Mouse (Mus musculus): ENCODE data around the gene Coro2a. TPM values are rescaled to one million over a fixed set of nuclear protein-coding genes. Genes with fewer than 3 reads are reported as not detected.
"Not testable (repeated sequence)": the region's sequence is repeated elsewhere in the genome, so short reads cannot be mapped to it uniquely, and the experiment has no call there.

Coro2a gene
- polyA plus RNA-seq, 1 experiment from 2014 or later, result 3.0 TPM

DNA sequence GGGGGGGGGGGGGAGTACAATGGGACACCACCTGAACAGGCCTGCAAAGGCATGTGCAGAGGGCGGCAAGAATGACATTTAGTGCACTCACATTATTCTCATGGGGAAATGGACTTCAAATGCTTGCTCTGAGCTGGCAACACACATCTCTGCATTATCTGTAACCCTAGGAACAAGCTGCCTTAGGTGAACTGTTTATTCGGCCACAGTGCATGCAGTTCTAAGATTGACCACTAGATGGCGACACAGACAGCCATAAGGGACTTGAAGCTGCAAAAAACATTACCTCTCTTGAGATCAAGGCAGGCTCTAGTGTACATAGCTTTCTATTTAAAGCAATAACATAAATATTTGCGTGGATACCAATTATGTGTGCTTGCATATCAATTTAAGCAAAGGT lies 9.2 kb upstream of the Coro2a start:
- Histone ChIP-seq H3K9me3 (replicated peaks) (no peaks in the 10 kb centered on the region), H3K4me3 (replicated peaks) (no peak overlapping the region), H3K27ac (no peak overlapping the region), H3K4me1 (replicated peaks) (peaks cover 10% of the 10 kb centered on the region; the same call in 1 of the 2 replicates), H3K9ac (no peak overlapping the region), H3K4me2 (no peak overlapping the region), H3K36me3 (no peaks in the 10 kb centered on the region), H3K27me3 (peaks cover 17% of the 10 kb centered on the region)
- ATAC-seq (ENCODE audit: low read depth), result no peak
- DNase-seq, result peak; percentile 58
- under 1% methylated on average over 4 of the region's 4 CpGs for WGBS (ENCODE audit: insufficient replicate concordance)

DNA sequence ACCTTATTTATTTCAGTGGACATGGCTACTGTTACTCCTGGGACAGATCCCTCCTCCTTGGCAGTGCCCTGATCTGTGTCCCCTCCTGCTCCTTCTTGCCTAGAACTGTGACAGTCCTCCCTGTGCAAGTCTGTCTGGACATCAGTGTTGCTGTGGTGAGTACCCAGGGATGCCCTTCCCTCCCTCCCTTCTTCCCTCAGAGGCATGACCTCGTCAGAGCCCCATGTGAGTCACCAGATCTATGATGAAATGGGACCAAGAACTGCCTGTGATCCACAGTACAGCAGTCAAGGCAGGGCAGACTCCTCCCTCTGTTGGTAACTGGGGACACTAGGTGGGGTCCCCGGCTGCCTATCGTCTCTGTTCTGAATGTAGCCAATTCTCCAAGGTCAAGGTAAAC lies 5.6 kb upstream of the Coro2a start:
- 69% methylated on average over 3 of the region's 3 CpGs for WGBS (ENCODE audit: insufficient replicate concordance)
- Histone ChIP-seq H3K27me3 (peaks cover 21% of the 10 kb centered on the region), H3K9me3 (replicated peaks) (no peaks in the 10 kb centered on the region)

DNA sequence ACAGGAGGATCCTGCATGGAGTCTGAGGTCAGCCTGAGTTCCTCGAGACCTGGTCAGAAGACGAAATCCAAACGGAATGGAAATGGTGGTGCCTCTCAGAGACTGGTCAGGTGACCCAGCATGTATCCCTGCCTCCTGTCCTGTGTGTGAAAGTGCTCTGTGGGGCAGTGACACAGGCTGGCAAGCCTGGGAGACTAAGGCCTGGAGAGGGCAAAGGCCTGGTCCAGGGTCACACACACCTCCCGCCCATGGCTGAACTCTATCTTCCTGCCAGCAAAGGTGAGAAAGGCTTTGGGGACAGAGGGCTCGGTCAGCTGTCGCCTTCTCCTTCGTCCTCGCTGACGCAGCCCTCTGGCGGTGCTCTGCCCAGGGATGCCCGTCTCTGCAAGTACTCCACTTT lies 3.4 kb upstream of the Coro2a start:
- Histone ChIP-seq H3K36me3 (no peaks in the 10 kb centered on the region), H3K27ac (no peak overlapping the region), H3K27me3 (peaks cover 43% of the 10 kb centered on the region), H3K4me2 (no peak overlapping the region), H3K4me3 (replicated peaks) (no peak overlapping the region), H3K9me3 (replicated peaks) (no peaks in the 10 kb centered on the region), H3K9ac (no peak overlapping the region), H3K4me1 (replicated peaks) (peaks cover 17% of the 10 kb centered on the region)
- DNase-seq (no peak), ATAC-seq (ENCODE audit: low read depth) (no peak)
- 69% methylated on average over 11 of the region's 11 CpGs for WGBS (ENCODE audit: insufficient replicate concordance)

More for the DNA sequence above, 5.6 kb upstream of the Coro2a start:
- no peak overlapping the region for H3K27ac ChIP-seq
- no peaks in the 10 kb centered on the region for H3K4me1 ChIP-seq (replicated peaks)
- H3K4me2 ChIP-seq, result no peak overlapping the region
- DNase-seq, result no peak
- no peak overlapping the region for H3K9ac ChIP-seq
- ATAC-seq (ENCODE audit: low read depth), result no peak
- H3K4me3 ChIP-seq (replicated peaks), result no peak overlapping the region
- no peaks in the 10 kb centered on the region for H3K36me3 ChIP-seq

DNA sequence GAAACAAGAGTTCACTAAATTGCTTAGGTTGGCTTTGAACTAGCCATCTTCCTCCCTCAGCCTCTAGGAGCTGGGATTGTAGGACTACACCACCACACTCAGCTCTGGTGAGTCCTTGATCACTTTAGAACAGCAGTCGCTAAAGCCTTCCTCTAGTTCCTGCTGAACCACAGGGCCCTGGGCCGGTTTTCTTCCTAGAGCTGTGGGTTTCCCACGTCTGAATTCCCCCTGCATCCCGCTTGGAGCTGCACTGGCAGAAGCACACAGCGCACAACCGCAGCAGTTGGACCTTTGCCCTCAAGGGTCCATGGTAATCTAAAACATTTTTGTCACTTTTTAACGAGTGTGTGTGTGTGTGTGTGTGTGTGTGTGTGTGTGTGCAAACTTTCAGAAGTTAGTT lies 702 bp upstream of the Coro2a start:
- Histone ChIP-seq H3K27ac (no peak overlapping the region), H3K9me3 (replicated peaks) (no peaks in the 10 kb centered on the region), H3K36me3 (no peaks in the 10 kb centered on the region), H3K9ac (no peak overlapping the region), H3K27me3 (peaks cover 60% of the 10 kb centered on the region), H3K4me3 (replicated peaks) (no peak overlapping the region), H3K4me1 (replicated peaks) (peaks cover 33% of the 10 kb centered on the region), H3K4me2 (0 out of 2 replicates have a peak overlapping the region, but pooled peaks have one; percentile 84)
- WGBS (ENCODE audit: insufficient replicate concordance), result 44% methylated on average over 7 of the region's 7 CpGs
- ATAC-seq (ENCODE audit: low read depth), result no peak
- no peak for DNase-seq

DNA sequence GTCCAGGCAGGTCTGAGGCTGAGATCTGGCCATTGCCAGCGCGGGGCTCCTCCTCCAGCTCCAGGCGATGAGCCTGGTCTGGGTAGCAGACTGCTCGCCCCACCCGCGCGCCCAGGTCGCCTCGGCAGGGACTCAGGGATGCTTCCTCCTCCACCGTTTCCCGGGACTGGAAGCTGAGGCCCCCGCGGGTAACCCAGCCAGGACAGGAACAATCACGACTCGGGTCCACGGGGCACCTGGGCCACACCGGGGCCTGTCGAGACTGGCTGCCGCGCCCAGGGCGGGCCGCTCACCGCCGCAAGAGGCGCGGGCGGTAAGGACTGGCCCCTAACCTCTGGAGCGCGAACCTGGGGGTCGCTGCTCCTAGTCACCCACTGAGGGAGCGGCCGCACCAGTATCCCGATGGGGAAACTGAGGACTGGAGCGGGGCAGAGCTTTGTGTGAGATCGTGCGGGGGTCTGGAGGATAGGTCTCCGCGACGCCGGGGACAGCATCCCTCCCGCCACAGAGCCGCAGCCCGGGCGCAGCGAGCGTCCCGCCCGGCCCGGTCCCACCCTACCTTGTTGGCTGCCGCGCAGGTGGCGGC lies 651 bp downstream of the Coro2a start:
- H3K9me3 ChIP-seq (replicated peaks), result no peaks in the 10 kb centered on the region
- under 1% methylated on average over 49 of the region's 52 CpGs for WGBS (ENCODE audit: insufficient replicate concordance)
- no peak overlapping the region for H3K27ac ChIP-seq
- H3K9ac ChIP-seq, result peak overlapping the region; percentile 65
- H3K27me3 ChIP-seq, result peaks cover 65% of the 10 kb centered on the region
- no peaks in the 10 kb centered on the region for H3K36me3 ChIP-seq
- H3K4me3 ChIP-seq (replicated peaks), result peak overlapping the region; percentile 63
- peak; percentile 15 for ATAC-seq (ENCODE audit: low read depth)
- H3K4me2 ChIP-seq, result peak overlapping the region; percentile 84
- DNase-seq, result no peak
- H3K4me1 ChIP-seq (replicated peaks), result peaks cover 39% of the 10 kb centered on the region

DNA sequence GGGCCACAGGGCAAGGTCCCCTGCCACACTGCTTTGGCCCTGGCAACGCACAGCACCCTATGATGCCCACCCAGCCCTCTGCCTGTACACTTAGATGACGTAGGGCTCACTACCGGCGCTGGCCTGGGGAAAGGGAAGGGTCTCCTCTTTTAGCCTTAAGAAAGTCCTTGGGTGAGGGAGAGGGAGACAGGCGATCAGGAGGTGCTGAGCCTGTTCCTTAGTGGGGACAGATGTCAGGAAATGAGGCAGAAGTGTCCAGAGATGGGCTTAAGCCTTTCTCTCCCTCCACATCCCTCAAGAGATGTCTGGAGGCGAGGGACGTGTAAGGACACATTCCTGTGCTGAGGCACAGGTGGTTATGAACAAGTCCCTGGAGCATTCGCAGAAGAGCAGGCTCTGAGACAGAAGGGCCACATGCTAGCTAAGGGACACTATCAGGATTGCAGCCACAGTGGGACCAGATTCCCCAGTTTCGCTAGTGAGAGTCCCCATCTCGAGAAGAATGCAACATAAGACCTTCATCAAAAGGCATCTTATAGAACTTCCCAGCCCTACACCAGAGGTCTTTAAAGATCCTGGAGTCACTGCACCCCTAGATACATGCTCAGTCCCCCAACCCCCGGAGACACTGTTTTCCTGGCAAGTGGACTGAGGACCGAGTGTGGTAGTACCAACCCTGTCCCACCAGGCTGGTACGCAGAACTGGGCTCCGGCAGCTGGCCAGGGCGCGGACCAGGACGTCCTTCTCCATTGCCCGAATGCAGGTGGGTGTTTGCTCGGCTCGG lies 1.3 kb downstream of the Coro2a start:
- Histone ChIP-seq H3K9me3 (replicated peaks) (no peaks in the 10 kb centered on the region), H3K4me3 (replicated peaks) (peak overlapping the region; percentile 63), H3K27ac (no peak overlapping the region), H3K36me3 (no peaks in the 10 kb centered on the region), H3K4me2 (peak overlapping the region; percentile 84), H3K4me1 (replicated peaks) (peaks cover 46% of the 10 kb centered on the region), H3K9ac (peak overlapping the region; percentile 65), H3K27me3 (peaks cover 69% of the 10 kb centered on the region)
- DNase-seq (no peak), ATAC-seq (ENCODE audit: low read depth) (no peak)
- WGBS (ENCODE audit: insufficient replicate concordance), result 31% methylated on average over 20 of the region's 20 CpGs

DNA sequence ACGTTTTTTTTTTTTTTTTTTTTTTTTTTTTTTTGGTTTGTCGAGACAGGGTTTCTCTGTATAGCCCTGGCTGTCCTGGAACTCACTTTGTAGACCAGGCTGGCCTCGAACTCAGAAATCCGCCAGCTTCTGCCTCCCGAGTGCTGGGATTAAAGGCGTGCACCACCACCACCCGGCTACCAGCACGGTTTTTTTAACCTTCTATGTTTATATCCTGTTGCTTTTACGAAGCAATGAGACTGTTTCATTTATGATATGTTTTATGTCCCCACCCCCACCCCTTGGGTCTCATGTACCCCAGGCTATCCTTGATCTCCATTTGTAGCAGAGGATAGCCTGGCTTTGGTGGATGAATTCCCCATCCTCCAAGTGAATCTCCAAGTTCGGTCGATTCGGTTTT lies 2.4 kb downstream of the Coro2a start:
- not testable (repeated sequence) for H3K27ac ChIP-seq; H3K9ac ChIP-seq; DNase-seq; ATAC-seq (ENCODE audit: low read depth); H3K4me3 ChIP-seq (replicated peaks); H3K36me3 ChIP-seq; H3K9me3 ChIP-seq (replicated peaks)
- WGBS (ENCODE audit: insufficient replicate concordance), result 64% methylated on average over 12 of the region's 12 CpGs
- Histone ChIP-seq H3K4me1 (replicated peaks) (peaks cover 46% of the 10 kb centered on the region), H3K27me3 (peaks cover 65% of the 10 kb centered on the region), H3K4me2 (peak overlapping the region; percentile 84; the same call in 1 of the 2 replicates)

DNA sequence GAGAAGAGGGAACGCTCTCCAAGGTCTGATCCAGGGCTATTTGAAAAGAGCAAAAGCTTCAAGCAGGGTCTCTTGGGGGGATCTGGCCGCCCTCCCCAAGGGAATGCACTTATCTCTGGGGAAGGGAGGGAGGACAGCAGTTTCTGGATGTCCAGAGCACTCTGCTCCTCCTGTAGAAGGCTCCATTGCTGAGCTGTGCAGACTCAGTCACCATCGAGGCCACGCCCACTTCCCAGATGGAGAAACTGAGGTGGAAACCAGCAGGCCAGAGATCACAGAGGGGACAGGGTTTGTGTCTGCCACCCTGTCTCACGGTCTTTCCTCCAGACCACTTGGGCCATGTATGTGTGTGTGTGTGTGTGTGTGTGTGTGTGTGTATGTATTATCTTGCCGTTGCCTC lies 3.0 kb downstream of the Coro2a start:
- no peak overlapping the region for H3K27ac ChIP-seq
- 47% methylated on average over 6 of the region's 6 CpGs for WGBS (ENCODE audit: insufficient replicate concordance)

DNA sequence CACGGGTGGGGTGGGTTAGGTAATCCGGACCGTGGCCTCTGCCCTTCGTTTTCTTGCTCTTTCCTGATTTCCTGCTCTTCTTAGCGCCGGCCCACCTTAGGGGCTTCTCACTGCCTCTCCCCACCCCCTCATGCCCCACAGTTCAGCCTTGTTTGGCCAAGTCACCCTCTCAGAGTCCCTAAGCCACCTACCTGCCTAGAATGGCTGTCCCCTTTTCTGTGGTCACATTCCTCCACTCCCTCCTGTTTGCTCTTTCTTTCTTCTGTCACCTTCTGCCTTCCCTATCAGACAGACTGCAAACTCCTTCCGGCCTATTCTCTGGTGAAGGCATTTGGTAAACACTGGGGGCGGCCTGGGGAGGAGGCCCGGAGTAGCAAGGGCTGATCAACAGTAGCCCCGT lies 3.9 kb downstream of the Coro2a start:
- Histone ChIP-seq H3K4me1 (replicated peaks) (peaks cover 51% of the 10 kb centered on the region), H3K9me3 (replicated peaks) (no peaks in the 10 kb centered on the region), H3K36me3 (no peaks in the 10 kb centered on the region), H3K4me2 (no peak overlapping the region), H3K27ac (peak overlapping the region; percentile 13; the same call in 1 of the 2 replicates), H3K27me3 (peaks cover 51% of the 10 kb centered on the region), H3K4me3 (replicated peaks) (no peak overlapping the region), H3K9ac (no peak overlapping the region)
- DNase-seq (no peak), ATAC-seq (ENCODE audit: low read depth) (no peak)
- WGBS (ENCODE audit: insufficient replicate concordance), result 20% methylated on average over 10 of the region's 10 CpGs

More for the DNA sequence above, 3.0 kb downstream of the Coro2a start:
- H3K9ac ChIP-seq, result no peak overlapping the region
- H3K4me2 ChIP-seq, result no peak overlapping the region
- ATAC-seq (ENCODE audit: low read depth) (no peak), DNase-seq (no peak)
- no peaks in the 10 kb centered on the region for H3K9me3 ChIP-seq (replicated peaks)
- H3K27me3 ChIP-seq, result peaks cover 59% of the 10 kb centered on the region
- no peaks in the 10 kb centered on the region for H3K36me3 ChIP-seq
- peaks cover 50% of the 10 kb centered on the region for H3K4me1 ChIP-seq (replicated peaks)
- no peak overlapping the region for H3K4me3 ChIP-seq (replicated peaks)

DNA sequence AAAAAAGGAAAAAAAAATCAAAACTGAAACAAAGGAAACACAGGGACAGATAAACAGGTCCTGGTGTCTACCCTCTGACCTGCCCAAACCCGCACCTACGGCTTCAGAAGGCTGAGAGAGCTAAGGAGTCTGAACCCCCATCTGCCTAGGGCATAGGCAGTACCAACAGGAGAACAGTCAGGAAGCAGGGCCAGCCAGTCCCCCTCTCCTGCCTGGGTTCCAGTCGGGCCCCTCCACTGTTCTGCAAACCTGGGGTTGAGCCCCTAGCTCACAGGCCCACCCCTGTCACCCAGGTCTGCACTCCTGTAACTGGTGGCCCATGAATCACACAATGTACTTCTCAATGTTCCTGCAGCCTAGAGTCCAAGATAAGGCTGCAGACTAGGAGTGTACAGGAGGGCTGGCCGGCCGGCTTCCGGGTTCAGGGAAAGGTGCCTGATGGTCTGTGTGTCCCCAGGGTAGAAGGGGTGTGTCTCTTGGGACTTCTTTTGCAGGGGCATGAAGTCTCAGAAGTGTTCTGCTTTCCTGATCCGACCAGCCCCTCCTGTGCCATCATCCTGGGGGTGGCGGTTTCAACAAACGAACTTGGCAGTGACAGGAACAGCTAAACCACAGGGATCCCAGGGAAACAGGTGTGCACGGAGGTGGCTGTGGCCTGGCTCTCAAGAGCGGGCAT lies 4.6 kb downstream of the Coro2a start:
- H3K9ac ChIP-seq, result no peak overlapping the region
- H3K27me3 ChIP-seq, result peaks cover 46% of the 10 kb centered on the region
- ATAC-seq (ENCODE audit: low read depth) (no peak), DNase-seq (no peak)
- peaks cover 51% of the 10 kb centered on the region for H3K4me1 ChIP-seq (replicated peaks)
- H3K9me3 ChIP-seq (replicated peaks), result no peaks in the 10 kb centered on the region
- H3K4me2 ChIP-seq, result no peak overlapping the region
- 31% methylated on average over 11 of the region's 11 CpGs for WGBS (ENCODE audit: insufficient replicate concordance)
- H3K27ac ChIP-seq, result no peak overlapping the region
- H3K4me3 ChIP-seq (replicated peaks), result no peak overlapping the region
- H3K36me3 ChIP-seq, result no peaks in the 10 kb centered on the region

DNA sequence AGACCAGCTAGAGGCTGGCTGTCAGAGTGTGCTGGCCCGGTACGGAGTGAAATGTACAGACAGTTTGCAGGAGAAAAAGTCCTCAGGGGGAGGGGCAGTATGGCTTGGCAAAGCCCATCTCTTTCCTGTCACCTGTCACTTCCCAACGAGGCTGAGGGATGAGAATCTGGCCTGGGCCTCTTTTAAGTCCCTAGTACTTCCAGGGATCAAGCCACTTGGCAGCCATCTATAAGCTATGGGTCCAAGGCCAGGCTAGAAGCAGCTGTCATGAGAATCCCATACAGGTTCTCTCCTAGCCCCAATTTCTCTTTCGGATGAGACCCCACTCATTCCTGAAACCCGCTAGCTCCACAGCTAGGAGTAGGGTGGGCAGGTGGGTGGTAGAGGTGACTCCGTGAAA lies 5.6 kb downstream of the Coro2a start:
- H3K27ac ChIP-seq, result no peak overlapping the region
- H3K27me3 ChIP-seq, result peaks cover 36% of the 10 kb centered on the region
- H3K4me2 ChIP-seq, result no peak overlapping the region
- H3K9ac ChIP-seq, result no peak overlapping the region
- no peaks in the 10 kb centered on the region for H3K9me3 ChIP-seq (replicated peaks)
- DNase-seq, result no peak
- H3K36me3 ChIP-seq, result no peaks in the 10 kb centered on the region
- peaks cover 48% of the 10 kb centered on the region for H3K4me1 ChIP-seq (replicated peaks)
- 57% methylated on average over 6 of the region's 6 CpGs for WGBS (ENCODE audit: insufficient replicate concordance)
- ATAC-seq (ENCODE audit: low read depth), result no peak
- H3K4me3 ChIP-seq (replicated peaks), result no peak overlapping the region

Data from liver, embryonic 13.5 days (tissue).